Mouse (Mus musculus): ENCODE results near the gene Them4.
A peak's percentile ranks its signal among the peaks of the same experiment; 100 is the strongest.
"Not testable (repeated sequence)": the region's sequence is repeated elsewhere in the genome, so short reads cannot be mapped to it uniquely, and the experiment has no call there.

Them4 gene

DNA sequence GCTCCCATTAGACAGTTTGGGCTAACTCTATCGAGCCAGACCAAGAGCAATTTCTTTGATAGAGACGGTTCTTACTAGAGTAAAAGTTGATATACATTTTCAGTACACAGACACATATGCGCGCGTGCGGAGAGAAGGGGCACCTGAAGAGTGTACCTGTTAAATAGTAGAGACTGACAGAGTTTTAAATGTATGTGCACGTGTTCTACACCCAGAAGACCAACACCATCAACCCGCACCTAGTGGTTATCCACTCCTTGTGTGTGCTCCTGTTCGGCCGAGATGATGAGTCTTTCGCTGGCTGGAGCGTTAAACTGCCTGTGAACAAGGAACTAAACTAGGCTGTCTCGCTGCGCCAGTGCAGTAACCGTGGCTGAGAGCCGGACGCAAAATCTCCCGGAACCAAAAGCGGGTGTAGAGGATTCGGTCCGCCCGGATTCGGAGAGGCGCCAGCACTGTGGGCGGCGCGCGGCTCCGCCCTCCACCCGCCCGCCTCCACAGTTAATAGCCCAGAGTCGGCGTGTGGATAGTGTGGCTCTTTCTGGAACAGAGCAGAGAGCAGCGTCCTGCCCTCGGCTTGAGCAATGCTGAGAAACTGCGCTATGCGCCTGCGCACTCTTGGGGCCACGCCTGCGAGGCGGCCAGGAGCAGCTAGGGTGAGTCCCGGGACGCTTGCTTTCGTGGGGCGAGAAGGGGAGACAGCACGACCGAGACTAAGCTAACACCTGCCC lies at the start of gene Them4:
TSS of gene Them4 (plus strand) at position 457 of the 731 bp plus-strand sequence.
- peak; percentile 96 for DNase-seq

DNA sequence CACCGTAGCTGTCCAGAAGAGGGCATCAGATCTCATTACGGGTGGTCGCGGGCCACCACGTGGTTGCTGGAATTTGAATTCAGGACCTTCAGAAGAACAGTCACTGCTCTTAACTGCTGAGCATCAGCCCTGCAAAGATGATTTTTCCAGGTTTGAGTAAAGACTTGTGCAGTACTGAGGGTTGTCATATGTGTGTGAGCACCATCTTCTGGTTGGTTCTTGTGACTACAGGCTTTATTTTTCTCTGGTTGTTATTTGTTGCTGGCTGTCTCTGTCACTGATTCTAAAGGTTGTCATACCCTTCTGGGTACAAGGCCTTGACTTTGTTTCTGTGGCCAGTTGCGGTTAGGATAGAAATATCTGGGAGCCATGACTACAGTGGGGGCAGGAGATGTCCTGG lies 49.3 kb upstream of the Them4 start:
- no peak for DNase-seq

DNA sequence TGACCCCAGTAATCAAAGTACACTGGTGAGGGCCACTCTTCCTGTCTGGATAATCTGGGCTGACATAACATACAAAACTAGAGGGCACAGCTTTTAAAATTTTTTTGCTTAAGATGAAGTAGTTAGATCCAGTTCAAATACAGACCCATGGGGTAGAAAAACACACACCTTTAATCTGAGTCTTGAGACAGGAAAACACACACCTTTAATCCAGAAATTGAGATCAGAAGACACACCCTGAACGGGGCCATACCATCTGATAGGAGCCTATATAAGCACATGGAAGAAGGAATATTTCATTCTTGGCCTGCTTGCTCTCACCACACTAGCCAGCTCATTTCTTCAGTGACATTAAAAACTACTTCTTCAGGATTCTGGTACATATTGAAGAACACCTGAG lies 46.2 kb upstream of the Them4 start, which contains the start of gene Gm4778:
TSS of gene Gm4778 (plus strand) at position 301 of the 400 bp plus-strand sequence.
- not testable (repeated sequence) for DNase-seq

DNA sequence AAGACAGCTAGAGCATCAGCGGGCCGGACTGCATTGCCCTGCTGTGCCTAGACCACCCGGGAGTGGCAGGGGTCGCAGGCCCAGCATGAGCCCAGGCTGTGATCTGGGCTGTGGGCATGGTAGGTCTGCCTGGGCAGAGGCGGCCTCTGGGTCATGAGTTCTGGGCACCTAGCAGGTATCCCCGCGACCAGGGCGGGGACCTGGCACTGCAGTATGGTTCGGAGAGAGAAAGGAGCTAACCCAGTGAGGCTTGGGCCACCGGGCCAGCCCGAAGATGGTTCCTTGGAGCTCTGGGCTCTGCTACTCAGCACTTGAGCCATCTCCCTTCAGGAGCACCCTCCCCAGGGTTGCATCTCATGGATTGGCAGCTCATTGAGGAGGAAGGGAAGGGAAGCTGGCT lies 33.9 kb upstream of the Them4 start:
- DNase-seq = no peak

DNA sequence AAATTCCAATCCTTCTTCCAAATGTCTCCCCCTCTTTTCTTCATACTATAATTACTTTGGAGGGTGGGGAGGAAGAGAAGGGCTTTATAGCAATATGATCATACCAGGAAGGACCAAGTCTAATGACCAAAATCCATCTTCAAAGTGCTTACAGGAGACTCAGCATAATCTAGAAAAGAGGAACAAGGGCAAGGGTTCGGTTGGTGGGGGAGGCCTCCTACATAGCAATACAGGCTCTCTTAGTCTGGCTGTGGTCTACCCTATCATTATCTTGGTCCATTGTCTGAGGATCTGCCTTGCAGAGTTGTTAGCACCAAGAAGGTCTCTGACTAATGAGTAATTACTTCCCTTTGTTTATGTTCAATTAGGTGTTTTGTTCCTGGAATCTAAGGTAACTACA lies 4.4 kb upstream of the Them4 start:
- no peak for DNase-seq

DNA sequence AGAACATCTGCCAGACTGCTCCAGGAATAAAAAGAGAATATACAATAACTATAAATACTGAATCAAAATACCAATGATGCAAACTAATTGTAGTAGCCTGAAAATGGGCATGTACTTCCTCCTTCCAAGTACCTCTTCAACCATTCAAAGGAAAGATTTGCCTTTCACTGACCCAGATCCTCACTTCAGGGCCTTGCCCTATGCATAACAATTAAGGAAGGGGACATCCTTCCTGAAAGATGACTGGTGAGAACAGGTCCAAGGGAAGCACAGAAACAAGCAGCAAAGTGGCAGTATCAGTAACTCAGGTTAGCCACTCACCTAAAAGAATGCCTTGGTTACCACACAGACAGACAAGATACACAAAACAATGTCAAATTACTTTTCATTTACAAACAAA lies 2.9 kb upstream of the Them4 start:
- no peak for DNase-seq

DNA sequence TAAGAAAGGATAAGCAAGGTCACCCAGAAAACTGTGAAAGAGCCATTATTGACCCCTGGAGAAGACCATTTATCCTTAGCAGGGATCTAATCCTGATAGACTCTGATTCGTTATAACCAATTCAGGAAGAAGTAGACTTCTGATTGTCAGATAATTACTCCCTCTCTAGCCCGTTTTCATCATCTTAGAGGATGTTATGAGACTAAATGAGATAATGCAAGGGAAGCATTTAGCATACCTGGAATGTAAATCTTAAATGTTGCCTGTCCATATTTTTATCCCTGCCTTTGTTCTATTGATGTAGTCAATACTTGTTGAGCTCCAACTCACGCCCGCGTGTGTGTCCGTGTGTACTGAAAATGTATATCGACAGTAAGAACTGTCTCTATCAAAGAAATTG lies 602 bp downstream of the Them4 start:
- DNase-seq = no peak

DNA sequence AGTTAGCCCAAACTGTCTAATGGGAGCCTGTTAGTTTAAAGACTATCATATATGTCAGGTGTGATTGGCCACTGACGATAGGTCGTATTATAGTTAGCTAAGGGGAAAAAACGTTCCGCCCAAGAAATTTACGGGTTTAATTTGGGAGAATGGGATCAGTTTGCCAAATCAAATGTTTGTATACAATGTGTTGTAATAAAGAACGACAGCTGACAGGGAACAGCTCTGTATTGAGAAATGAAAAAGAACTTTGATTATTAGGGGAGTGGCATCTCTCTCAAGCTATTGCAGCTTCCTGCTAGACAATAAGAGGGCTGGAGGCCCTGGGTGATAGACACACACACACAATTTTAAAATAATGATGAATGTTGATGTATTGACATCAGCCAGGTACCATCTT lies 1.0 kb downstream of the Them4 start:
- DNase-seq = peak; percentile 3

DNA sequence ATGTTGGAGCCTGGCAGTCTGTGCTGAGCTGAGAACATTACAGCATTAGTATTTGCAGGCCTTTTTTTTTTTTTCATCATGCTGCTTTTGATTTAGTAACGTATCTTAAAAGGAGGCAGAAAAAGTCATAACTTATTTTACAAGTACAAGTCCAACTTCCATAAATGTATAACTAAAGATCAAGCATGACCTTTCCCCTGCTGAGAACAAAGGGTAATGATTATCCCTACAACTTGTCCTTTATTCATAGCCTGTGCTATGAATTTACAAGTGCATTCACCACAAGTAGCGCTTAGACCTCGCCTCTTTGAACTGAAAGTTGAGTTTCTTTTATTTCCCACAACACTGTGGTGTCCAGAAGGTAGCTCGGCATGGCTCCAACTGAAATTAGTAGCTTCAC lies 1.5 kb downstream of the Them4 start:
- DNase-seq = no peak

DNA sequence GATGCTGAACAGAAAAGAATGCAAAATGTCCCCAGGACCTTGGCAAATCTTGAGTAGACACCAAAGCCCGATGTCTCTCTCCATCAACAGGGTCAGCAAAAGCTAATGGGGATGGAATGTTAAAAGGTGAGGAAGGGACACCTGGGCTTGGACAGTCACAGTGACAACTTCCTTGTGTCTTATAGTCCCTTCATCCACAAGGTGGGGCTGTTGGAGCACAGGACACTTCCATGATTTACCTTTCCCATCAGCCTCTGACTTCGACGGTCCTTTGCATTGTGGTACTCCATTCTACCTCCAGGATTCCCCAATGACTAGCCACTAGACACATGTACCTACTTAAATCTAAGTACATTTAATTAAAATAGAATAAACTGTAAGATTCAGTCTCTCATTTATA lies 18.8 kb downstream of the Them4 start:
- peak; percentile 8 for DNase-seq

DNA sequence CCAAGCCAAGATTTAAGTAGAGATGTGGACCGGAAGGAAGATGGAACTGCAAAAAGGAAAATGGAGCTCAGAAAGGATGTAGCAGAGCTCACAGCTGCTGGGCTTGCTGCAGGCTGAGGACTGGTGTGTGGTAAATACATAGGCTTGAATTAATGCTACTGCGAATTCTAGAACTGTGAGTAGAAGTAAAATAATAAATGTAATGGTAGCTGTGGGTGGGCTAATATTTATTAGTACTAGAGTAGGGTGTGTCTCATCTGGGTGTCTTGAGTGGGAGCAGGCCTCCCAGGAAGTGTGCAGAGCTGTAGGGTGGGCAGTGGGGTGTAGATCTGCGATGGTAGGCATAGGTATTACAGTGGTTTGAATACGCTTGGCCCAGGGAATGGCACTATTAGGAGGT lies 24.6 kb downstream of the Them4 start:
- no peak for DNase-seq

DNA sequence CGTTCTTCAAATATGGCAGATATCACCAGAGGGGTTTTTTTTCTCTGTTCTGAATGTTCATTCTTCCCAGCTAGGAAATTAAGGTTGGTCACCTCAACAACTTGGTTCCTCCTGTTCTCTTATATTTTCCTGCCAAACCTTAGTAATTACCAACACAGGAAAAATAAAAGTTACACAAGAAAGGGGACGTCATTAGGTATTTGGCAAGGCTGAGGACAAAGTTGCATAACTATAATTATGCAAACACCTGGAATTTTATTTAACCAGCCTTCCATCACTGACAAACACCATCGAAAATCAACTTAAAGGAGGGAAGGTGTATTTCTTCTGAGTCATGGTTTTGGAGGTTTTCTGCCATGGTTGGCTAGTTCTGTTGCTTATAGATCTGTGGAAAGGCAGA lies 28.6 kb downstream of the Them4 start:
- no peak for DNase-seq

DNA sequence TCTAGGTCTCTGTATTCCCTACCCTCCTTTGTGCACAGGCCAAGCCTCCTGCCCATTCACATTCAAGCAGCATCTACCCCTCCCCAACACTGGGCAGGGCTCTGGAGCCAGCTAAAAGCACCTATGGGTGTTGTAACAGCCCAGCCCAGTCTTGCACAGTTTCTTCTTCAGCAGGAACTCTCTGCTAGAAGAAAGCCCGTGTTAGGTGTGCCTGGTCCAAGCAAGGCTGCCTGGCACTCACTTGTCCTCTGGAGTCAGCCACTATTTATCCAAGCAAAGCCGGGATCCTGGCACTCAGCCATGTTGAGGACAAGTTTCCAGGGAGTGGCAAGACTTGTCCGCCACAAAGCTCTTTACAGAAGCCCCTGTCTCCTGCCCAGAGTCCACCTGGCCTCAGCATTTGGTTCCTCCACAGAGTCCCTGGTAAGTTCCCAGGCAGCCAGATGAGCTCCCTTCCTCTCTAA lies 32.1 kb downstream of the Them4 start, which contains the start of gene Them5:
TSS of gene Them5 (plus strand) at position 141 of the 464 bp plus-strand sequence.
- peak; percentile 31 for DNase-seq

DNA sequence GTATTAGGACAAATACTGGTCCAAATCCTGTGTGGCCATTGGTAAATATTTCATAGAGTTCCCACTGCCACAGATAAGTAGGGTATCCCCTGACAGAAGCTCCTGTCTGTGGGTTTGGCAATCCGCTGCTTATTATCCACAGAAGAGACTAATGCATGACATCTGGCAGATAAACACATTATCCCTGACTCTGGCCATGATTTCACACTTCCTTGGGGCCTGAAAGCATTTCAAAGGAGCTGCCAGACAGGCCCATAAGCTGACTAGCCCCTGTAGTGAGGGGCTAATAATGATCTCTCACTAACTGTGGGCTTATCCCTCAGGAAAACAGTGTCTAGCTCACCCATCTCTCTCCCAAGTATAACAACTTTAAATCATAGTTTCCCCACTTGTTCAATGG lies 32.7 kb downstream of the Them4 start:
- DNase-seq = no peak

DNA sequence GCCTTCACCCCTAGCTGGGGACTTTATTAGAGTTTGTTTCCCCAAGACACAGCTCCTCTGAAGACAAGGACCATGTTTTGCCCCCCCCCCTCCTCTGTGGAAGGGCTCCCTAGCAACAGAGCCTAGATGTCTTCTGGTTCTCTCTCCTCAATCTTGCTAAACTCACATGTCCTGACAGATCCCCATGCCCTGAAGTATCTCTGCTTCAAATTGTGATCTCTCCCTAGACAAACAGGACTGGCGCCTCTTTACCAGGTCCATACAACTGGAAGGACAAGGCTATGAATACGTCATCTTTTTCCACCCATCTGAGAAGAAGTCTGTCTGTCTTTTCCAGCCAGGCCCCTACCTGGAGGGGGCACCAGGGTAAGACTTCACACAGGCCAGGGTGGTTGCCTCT lies 34.3 kb downstream of the Them4 start:
- DNase-seq = no peak

DNA sequence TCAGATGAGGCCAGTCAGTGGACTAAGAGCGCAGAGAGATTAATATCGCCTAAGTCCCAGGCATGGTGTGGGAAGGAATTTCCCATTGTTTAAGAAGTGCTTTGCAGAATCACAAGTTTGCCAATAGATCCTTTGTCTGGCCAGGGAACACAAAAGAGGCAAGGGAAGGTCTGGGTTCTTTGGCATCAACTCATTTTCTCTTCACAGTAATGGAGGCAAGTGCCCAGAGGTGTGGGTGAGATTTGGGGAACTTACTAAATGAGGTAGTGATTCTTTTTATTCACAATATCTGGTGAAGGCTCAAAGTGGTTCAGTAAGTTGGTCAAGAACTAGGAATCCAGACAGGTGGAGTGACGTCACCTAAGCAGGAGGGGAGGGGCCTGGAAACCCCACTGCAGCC lies 35.0 kb downstream of the Them4 start:
- no peak for DNase-seq

DNA sequence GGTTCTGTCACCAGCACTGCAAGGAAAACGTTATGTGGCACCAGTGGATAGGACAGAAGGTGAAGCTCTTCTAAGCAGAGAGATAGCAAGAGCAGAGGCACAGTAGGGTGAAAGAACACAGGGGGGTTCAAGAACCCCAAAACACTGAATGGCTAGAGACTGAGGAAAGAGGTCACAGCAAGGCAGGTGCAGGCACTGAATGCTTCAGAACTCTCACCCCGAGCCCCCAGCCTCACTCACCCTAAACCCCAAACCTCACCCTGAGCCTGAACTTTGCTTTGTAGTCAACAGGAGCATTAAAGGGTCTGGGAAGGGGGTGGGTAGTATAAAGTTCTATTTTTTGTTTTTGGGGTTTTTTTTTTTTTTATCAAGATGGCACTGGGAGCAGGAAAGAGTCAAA lies 38.3 kb downstream of the Them4 start:
- DNase-seq = no peak

DNA sequence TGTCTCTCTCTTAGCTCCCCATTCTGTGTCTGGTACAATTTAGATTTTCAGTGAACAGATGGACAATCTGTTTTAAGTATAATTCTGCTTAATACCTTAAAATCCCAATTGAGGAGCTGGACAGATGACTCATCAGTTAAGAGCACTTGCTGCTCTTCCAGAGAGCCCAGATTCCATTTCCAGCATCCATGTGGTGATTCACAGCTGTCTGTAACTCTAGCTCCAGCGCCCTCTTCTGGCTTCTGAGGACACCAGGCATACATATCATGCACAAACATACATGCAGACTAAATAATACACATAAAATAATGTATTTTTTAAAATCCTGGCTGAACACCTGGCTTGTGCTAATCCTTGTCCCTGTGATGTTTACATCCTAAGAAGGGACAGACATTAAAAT lies 50.9 kb downstream of the Them4 start:
- peak; percentile 37 for DNase-seq

DNA sequence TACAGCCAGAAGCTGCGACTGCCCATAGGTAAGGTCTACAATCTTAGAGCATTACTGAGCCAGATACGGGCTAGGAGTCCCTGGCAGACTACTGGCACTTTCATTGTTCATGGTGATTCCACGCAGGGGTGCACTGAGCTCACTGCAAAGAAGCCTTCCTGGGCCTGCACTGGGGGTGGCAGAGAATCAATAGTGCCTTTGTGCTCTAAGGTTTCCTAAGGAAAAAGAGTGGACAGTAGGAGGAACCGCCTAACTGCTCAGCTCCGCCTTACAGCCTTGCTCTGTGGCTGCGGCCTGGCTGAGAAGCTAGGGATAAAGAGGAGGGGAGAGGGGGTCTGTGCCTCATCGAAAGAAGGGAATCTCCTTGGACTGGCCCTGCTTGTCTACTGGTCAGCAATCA lies 52.2 kb downstream of the Them4 start, which contains the start of gene C2cd4d:
TSS of gene C2cd4d (plus strand) at position 301 of the 400 bp plus-strand sequence.
- DNase-seq = no peak

DNA sequence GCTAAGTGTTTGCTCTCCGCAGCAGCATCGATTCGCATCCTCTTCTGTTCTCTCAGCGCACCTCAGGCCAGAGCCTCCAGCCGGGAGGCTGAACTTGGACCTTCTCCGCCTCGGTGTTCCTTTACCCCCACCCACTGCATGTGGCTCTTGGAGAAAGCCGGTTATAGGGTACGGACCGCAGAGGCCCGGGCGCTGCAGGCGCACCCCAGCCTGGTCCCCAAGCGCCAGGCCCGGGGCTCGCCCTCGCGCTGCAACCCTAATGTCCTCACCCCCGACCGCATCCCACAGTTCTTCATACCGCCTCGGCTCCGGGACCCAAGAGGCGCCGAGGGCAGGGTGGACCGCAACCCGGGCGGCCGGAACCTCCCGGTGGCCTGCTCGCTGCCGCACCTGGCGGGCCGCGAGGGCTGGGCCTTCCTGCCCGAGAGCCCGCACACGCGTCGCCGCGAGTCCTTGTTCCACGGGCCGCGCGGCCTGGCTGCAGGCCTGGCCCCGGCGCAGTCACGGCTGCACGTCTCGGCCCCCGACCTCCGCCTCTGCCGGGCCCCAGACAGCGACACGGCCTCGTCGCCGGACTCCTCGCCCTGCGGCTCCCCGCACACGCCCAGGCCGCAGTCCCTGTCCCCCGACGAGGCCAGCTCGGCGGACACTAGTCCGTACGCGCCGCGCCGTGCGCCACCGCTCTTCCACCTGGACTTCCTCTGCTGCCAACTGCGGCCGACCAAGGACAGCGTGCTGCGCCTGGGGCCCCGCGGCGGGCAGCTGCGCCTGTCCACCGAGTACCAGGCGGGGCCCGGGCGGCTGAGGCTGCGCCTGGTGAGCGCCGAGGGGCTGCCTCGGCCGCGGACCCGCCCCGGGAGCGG lies 53.6 kb downstream of the Them4 start:
- peak; percentile 34 for DNase-seq

DNA sequence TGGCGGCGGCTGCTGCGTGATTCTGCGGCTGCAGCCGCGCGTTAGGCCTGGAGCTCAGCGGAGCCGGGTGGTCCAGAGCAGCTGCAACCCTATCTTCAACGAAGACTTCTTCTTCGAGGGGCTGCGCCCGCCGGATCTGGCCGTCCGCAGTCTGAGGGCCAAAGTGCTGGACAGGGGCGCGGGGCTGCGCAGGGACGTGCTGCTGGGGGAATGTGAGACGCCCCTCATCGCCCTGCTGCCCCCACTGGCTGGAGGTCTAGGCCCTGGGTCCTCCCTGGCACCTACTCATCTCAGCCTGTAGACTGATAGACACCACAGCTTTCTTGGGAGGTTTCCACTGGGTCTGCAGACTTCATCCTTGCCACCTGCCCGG lies 54.3 kb downstream of the Them4 start:
- no peak for DNase-seq

DNA sequence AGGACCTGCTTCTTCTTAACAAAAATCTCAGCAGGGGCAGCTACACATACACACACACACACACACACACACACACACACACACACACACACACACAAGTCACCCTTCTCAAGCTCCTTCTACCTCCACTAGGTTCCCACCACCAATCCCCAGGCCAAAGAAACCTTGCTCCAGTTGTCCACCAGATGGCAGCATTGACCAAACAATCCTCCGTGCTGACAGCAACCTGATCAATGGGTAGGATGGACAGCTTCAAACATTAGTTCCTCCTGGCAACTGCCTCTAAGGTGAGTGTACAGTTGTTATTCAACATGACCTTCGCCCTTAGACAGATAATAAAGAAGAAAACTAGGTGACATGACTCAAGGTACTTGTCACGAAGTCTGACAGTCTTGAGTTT lies 56.9 kb downstream of the Them4 start:
- peak; percentile 83 for DNase-seq

DNA sequence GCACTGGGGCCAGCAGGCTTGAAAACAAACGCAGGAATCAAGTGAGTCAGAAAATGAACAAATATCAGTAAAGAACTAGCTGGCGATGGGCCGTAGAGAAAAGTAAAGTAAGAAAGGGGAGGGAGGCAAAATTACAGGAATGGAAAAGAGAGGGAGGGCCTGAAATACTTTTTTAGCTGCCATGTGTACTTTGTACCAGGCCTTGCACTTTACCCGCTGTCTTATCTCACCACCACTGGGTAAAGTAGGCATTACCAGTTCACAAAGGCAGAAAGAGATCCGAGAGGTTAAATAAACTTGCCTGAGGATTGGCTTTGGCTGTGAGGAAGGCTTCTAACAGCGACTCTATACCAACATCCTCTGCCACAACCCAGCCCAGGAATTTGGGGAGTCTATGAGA lies 57.6 kb downstream of the Them4 start:
- no peak for DNase-seq

DNA sequence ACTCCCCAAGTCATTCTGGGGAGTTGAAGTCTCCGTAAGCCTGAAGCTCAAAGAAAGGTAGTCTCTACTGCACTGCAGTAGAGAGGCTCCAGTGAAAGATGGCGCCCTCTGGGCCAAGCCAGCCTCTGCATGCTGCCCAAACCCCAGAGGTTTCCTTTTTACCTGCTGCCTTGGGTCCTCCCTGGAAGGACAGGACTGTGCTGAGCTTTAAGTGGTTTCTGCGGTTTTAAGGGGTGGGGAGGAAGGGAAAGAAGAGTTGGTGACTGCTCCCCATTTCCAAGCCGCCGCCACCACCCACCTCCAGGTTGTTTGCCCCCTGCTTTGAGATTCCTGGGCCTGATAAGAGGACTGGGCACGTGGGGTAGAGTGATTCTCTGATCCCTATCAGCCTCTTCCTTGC lies 58.7 kb downstream of the Them4 start:
- no peak for DNase-seq

Data from lung, postnatal 14 days (tissue).